Mouse (Mus musculus) midbrain, postnatal 0 days (tissue): ENCODE measurements around the gene Tjp3. TPM values are rescaled to one million over a fixed set of nuclear protein-coding genes. Genes with fewer than 3 reads are reported as not detected.

Experiments used
- ATAC-seq: fragments of 200-750 bp; cut with Nextera tagmentation; 2 replicates; pipeline ENCODE4 v1.8.0; 2017; ENCODE audit warnings: moderate number of reproducible peaks, mild to moderate bottlenecking, moderate TSS enrichment, moderate library complexity; ENCODE audit not compliant: low FRiP score
- DNase-seq: peaks from one replicate; pipeline ENCODE4 v3.0.0-alpha.2; 2015; ENCODE audit warnings: low spot score
- H3K27ac ChIP-seq: fragments of 300-500 bp; sonication (generic); 2 replicates; pipeline ENCODE4 v1.5.1; 2014; ENCODE audit warnings: low read depth, mild to moderate bottlenecking, low read length, mixed read lengths
- H3K27me3 ChIP-seq: fragments of 300-500 bp; sonication (generic); 2 replicates; pipeline ENCODE4 v1.6.1; 2014; ENCODE audit warnings: low read length, control low read depth, mixed read lengths; ENCODE audit not compliant: insufficient read depth
- H3K36me3 ChIP-seq: fragments of 300-500 bp; sonication (generic); 2 replicates; pipeline ENCODE4 v1.6.1; 2014; ENCODE audit warnings: low read length, control low read depth, mixed read lengths; ENCODE audit not compliant: insufficient read depth
- H3K4me1 ChIP-seq: fragments of 300-500 bp; sonication (generic); 2 replicates; pipeline ENCODE4 v1.6.1; 2014; ENCODE audit warnings: mild to moderate bottlenecking, control low read depth, antibody characterized with exemption, low read length, mixed read lengths; ENCODE audit not compliant: insufficient read depth
- H3K4me2 ChIP-seq: fragments of 300-500 bp; sonication (generic); 2 replicates; pipeline ENCODE4 v1.6.1; 2014; ENCODE audit warnings: low read depth, mild to moderate bottlenecking, low read length, mixed read lengths; ENCODE audit not compliant: poor library complexity, severe bottlenecking
- H3K4me3 ChIP-seq: fragments of 300-500 bp; sonication (generic); 2 replicates; pipeline ENCODE4 v1.5.1; 2014; ENCODE audit warnings: low read depth, mild to moderate bottlenecking, low read length, moderate library complexity
- H3K9ac ChIP-seq: fragments of 300-500 bp; sonication (generic); replicated peaks from 2 replicates; pipeline ENCODE4 v1.6.1; 2014; ENCODE audit warnings: mild to moderate bottlenecking, low read length, moderate library complexity, mixed read lengths; ENCODE audit not compliant: poor library complexity, severe bottlenecking
- H3K9me3 ChIP-seq: fragments of 300-500 bp; sonication (generic); 2 replicates; pipeline ENCODE4 v1.6.1; 2016; ENCODE audit warnings: low read length, control low read depth
- CTCF ChIP-seq: IDR thresholded peaks from 2 replicates; pipeline ENCODE4 v1.5.1; 2016; ENCODE audit warnings: antibody characterized with exemption, mild to moderate bottlenecking
- WGBS: fragments of 180-500 bp; shearing (Covaris S2); extraction: QIAGEN DNeasy Blood & Tissue Kit; methylation state at CpG from one replicate; pipeline ENCODE4 v1.1.7; 2014; 5-methylcytosine and 5-hydroxymethylcytosine counted together
- polyA plus RNA-seq: library from polyadenylated mRNA; unstranded; fragments of >200 nt; fragmentation: Nextera tagmentation; extraction: Ambion mirVana; gene quantifications from 2 replicates; pipeline ENCODE4 v1.2.1, GENCODE M21; 2015
- total RNA-seq: library from RNA; depleted of rRNA; stranded (reverse); fragments of >200 nt; gene quantifications from 2 replicates; pipeline ENCODE4 v1.2.3, GENCODE M21; 2014

Gene Tjp3
- total and polyA plus RNA-seq, 2 experiments from 2014 or later, result 6.3 to 9.2 TPM

GRCm38 (mm10) chr10:81290698-81291460 lies 502 bp downstream of the Tjp3 start:
- no peaks in the 10 kb centered on the region for H3K36me3 ChIP-seq
- no peak overlapping the region for H3K9ac ChIP-seq
- DNase-seq, result no peak
- H3K4me2 ChIP-seq, result peak overlapping the region; percentile 20; the same call in 1 of the 2 replicates
- H3K4me3 ChIP-seq, result peak overlapping the region; percentile 11; the same call in 1 of the 2 replicates
- ATAC-seq, result no peak
- H3K4me1 ChIP-seq, result peaks cover 18% of the 10 kb centered on the region
- H3K27ac ChIP-seq, result no peak overlapping the region
- no peaks in the 10 kb centered on the region for H3K27me3 ChIP-seq
- no peak for TF ChIP-seq CTCF
- no peaks in the 10 kb centered on the region for H3K9me3 ChIP-seq
- WGBS, result 17% methylated on average over 24 of the region's 24 CpGs

- Histone ChIP-seq H3K9ac (no peak overlapping the region), H3K27me3 (no peaks in the 10 kb centered on the region), H3K27ac (no peak overlapping the region), H3K4me2 (no peak overlapping the region), H3K4me3 (no peak overlapping the region), H3K4me1 (peaks cover 13% of the 10 kb centered on the region), H3K9me3 (no peaks in the 10 kb centered on the region), H3K36me3 (no peaks in the 10 kb centered on the region)
- DNase-seq (no peak), ATAC-seq (no peak)
- WGBS, result 60% methylated on average over 14 of the region's 14 CpGs
- TF ChIP-seq CTCF, result no peak
These were observed 1.6 kb downstream of the Tjp3 start for GRCm38 (mm10) chr10:81289811-81290210.

- H3K4me1 ChIP-seq, result peaks cover 7% of the 10 kb centered on the region
- H3K4me3 ChIP-seq, result no peak overlapping the region
- no peak overlapping the region for H3K27ac ChIP-seq
- H3K9ac ChIP-seq, result no peak overlapping the region
- DNase-seq (peak; percentile 73), ATAC-seq (no peak)
- no peak overlapping the region for H3K4me2 ChIP-seq
- 5% methylated on average over 7 of the region's 7 CpGs for WGBS
- TF ChIP-seq CTCF, result peak; percentile 93
- no peaks in the 10 kb centered on the region for H3K27me3 ChIP-seq
- H3K9me3 ChIP-seq, result no peaks in the 10 kb centered on the region
- H3K36me3 ChIP-seq, result no peaks in the 10 kb centered on the region
These were observed 2.1 kb downstream of the Tjp3 start for GRCm38 (mm10) chr10:81289278-81289677.

- H3K9me3 ChIP-seq, result no peaks in the 10 kb centered on the region
- WGBS, result 42% methylated on average over 6 of the region's 6 CpGs
- ATAC-seq (no peak), DNase-seq (no peak)
- H3K4me3 ChIP-seq, result no peak overlapping the region
- TF ChIP-seq CTCF, result peak; percentile 62
- H3K27me3 ChIP-seq, result no peaks in the 10 kb centered on the region
- no peak overlapping the region for H3K27ac ChIP-seq
- H3K36me3 ChIP-seq, result no peaks in the 10 kb centered on the region
- H3K9ac ChIP-seq, result no peak overlapping the region
- 0 out of 2 replicates have a peak, but pooled peaks cover under 1% of the 10 kb centered on the region for H3K4me1 ChIP-seq
- no peak overlapping the region for H3K4me2 ChIP-seq
These were observed 2.8 kb downstream of the Tjp3 start for GRCm38 (mm10) chr10:81288601-81289000.

- ATAC-seq, result no peak
These were observed 3.7 kb downstream of the Tjp3 start for GRCm38 (mm10) chr10:81287513-81288157.

GRCm38 (mm10) chr10:81286586-81286985 lies 4.8 kb downstream of the Tjp3 start:
- Histone ChIP-seq H3K4me1 (no peaks in the 10 kb centered on the region), H3K27ac (no peak overlapping the region), H3K4me3 (no peak overlapping the region), H3K9me3 (no peaks in the 10 kb centered on the region), H3K36me3 (no peaks in the 10 kb centered on the region), H3K4me2 (no peak overlapping the region), H3K9ac (no peak overlapping the region), H3K27me3 (no peaks in the 10 kb centered on the region)
- WGBS, result 50% methylated on average over 6 of the region's 6 CpGs
- DNase-seq, result no peak
- ATAC-seq, result no peak
- TF ChIP-seq CTCF, result no peak

More at GRCm38 (mm10) chr10:81287513-81288157, 3.7 kb downstream of the Tjp3 start:
- 65% methylated on average over 8 of the region's 8 CpGs for WGBS
- Histone ChIP-seq H3K4me2 (no peak overlapping the region), H3K4me1 (no peaks in the 10 kb centered on the region), H3K27me3 (no peaks in the 10 kb centered on the region), H3K9me3 (no peaks in the 10 kb centered on the region), H3K4me3 (no peak overlapping the region), H3K36me3 (no peaks in the 10 kb centered on the region), H3K27ac (no peak overlapping the region), H3K9ac (no peak overlapping the region)
- peak; percentile 80 for TF ChIP-seq CTCF
- DNase-seq, result no peak
